In the genomic region with DNA sequence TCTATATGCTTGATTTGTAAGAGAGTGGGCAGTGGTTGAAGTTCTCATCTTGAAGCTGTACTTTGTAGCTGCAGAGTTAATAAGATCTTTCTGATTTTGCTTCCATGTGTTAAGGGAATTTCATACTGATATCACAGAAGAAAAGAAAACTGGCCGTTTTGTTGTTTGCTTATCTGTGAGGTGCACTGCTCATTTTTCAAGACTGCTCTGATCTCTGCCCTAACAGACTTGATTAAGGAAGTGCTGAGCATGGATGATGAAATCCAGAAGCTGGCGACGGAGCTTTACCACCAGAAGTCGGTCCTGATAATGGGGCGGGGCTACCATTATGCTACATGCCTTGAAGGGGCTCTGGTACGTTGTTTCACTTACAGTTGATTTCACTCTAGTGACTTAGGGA, we compare ENCODE assay signal across 23 mouse cellular contexts. TPM values are rescaled to one million over a fixed set of nuclear protein-coding genes. Genes with fewer than 3 reads are reported as not detected.
DNase-seq lines count a peak whose midpoint lies in the region; ATAC-seq lines count a peak whose summit lies in the region.
"Had no signal": no experiment of that assay in that cellular context is flagged by ENCODE, and none has a peak within 500 bp of the region (broad histone marks: within the 10 kb centered on the region; RNA-seq: fewer than 3 reads in every experiment).

No protein-coding gene starts in this region.

- no peaks in the 10 kb centered on the region for H3K9me3 ChIP-seq in heart, embryonic 12.5 days (replicated peaks)
- H3K9me3 ChIP-seq in liver, embryonic 12.5 days (replicated peaks): no peaks in the 10 kb centered on the region
- H3K9me3 ChIP-seq: forebrain, embryonic 12.5 days; neural tube, embryonic 12.5 days had no signal

- no peaks in the 10 kb centered on the region for H3K27me3 ChIP-seq in heart, embryonic 12.5 days (replicated peaks)
- no peaks in the 10 kb centered on the region for H3K27me3 ChIP-seq in liver, embryonic 12.5 days (replicated peaks)
- H3K27me3 ChIP-seq: CH12.LX; forebrain, embryonic 12.5 days; neural tube, embryonic 12.5 days; Patski had no signal

- DNase-seq in heart, adult 11 months: peak; percentile 64
- DNase-seq in c-Kit-positive CD71-positive TER-119-positive erythroid progenitor cells, embryonic 14.5 days (ENCODE audit: low spot score): peak; percentile 45
- no peak for DNase-seq in ovary, postnatal 36 days (ENCODE audit: low spot score)
- no peak for DNase-seq in heart, postnatal 14 days
- DNase-seq in kidney, adult 18-20 months: no peak
- DNase-seq: adrenal gland, postnatal 25 days; cerebellum, adult 9-11 months; embryo, embryonic 11 days; kidney, adult 9 months; kidney, postnatal 36 days; spleen, adult 18-20 months; thymus, adult 2 months had no signal

- H3K4me2 ChIP-seq in heart, embryonic 12.5 days: no peak overlapping the region
- peak overlapping the region; percentile 8; the same call in 1 of the 2 replicates for H3K4me2 ChIP-seq in liver, embryonic 12.5 days
- H3K4me2 ChIP-seq: forebrain, embryonic 12.5 days; neural tube, embryonic 12.5 days had no signal

- H3K4me3 ChIP-seq in heart, embryonic 12.5 days: no peak overlapping the region
- H3K4me3 ChIP-seq in liver, embryonic 12.5 days: no peak overlapping the region
- H3K4me3 ChIP-seq: forebrain, embryonic 12.5 days; neural tube, embryonic 12.5 days had no signal

- intact Hi-C loops in heart, postnatal 14 days (cut with DNase I): no loop called here

- no peak for ATAC-seq in heart, embryonic 12.5 days (ENCODE audit: insufficient number of reproducible peaks, low FRiP score)
- ATAC-seq in liver, embryonic 12.5 days: peak; percentile 82
- ATAC-seq in megakaryocyte progenitor cell, adult 5-6 weeks (replicated peaks; ENCODE audit: poor library complexity): peak; percentile 99
- ATAC-seq: activated CD4-positive, CD25-positive, alpha-beta regulatory T cell, adult 4 months; hindbrain, embryonic 16.5 days; Patski had no signal

- H3K27ac ChIP-seq in heart, embryonic 12.5 days (ENCODE audit: poor library complexity, severe bottlenecking): no peak overlapping the region
- H3K27ac ChIP-seq in liver, embryonic 12.5 days: no peak overlapping the region
- H3K27ac ChIP-seq: forebrain, embryonic 12.5 days; neural tube, embryonic 12.5 days had no signal

- H3K4me1 ChIP-seq in heart, embryonic 12.5 days (replicated peaks): peaks cover 6% of the 10 kb centered on the region; the same call in 1 of the 2 replicates
- peaks cover 23% of the 10 kb centered on the region for H3K4me1 ChIP-seq in liver, embryonic 12.5 days
- H3K4me1 ChIP-seq: forebrain, embryonic 12.5 days; neural tube, embryonic 12.5 days had no signal

- peaks cover 89% of the 10 kb centered on the region for H3K36me3 ChIP-seq in heart, embryonic 12.5 days
- peaks cover 80% of the 10 kb centered on the region for H3K36me3 ChIP-seq in liver, embryonic 12.5 days

- WGBS in heart, embryonic 12.5 days: 33% methylated on average over 6 of the region's 6 CpGs
- WGBS in liver, embryonic 12.5 days (ENCODE audit: insufficient replicate concordance): 12% methylated on average over 6 of the region's 6 CpGs

- no peak overlapping the region for H3K9ac ChIP-seq in heart, embryonic 12.5 days
- no peak overlapping the region for H3K9ac ChIP-seq in liver, embryonic 12.5 days
- H3K9ac ChIP-seq: forebrain, embryonic 12.5 days; neural tube, embryonic 12.5 days had no signal

RNA-seq across cellular contexts. Expression of a gene that starts 19.5 kb away (rescaled TPM):
- polyA plus RNA-seq in heart, embryonic 12.5 days (2016; fragmentation: Nextera tagmentation; extraction: Ambion mirVana): 0.10 TPM in 1 of 2 replicates, not detected in the other
- 0.08 and 0.13 TPM in 2 replicates for polyA plus RNA-seq in liver, embryonic 12.5 days (2016; fragmentation: Nextera tagmentation; extraction: Ambion mirVana)
- 0.85 TPM in 1 of 2 replicates, not detected in the other for total RNA-seq in megakaryocyte progenitor cell, adult 5-6 weeks (2015)
- total RNA-seq in megakaryocyte progenitor cell, adult 5-6 weeks (2017): 0.14 TPM in 1 of 2 replicates, not detected in the other
- total RNA-seq in heart, postnatal 14 days (2021): not detected
- total RNA-seq: layer of hippocampus, postnatal 14 days; left cerebral cortex, postnatal 14 days had no signal
- polyA plus RNA-seq: Patski had no signal

RNA-seq across cellular contexts. Expression of a gene that starts 42.4 kb away (rescaled TPM):
- polyA plus RNA-seq in heart, embryonic 12.5 days (2016; fragmentation: Nextera tagmentation; extraction: Ambion mirVana): 17.7 and 19.3 TPM in 2 replicates
- 8.7 and 9.2 TPM in 2 replicates for polyA plus RNA-seq in liver, embryonic 12.5 days (2016; fragmentation: Nextera tagmentation; extraction: Ambion mirVana)
- total RNA-seq in megakaryocyte progenitor cell, adult 5-6 weeks (2015): 22.2 and 26.3 TPM in 2 replicates
- 15.0 and 21.9 TPM in 2 replicates for total RNA-seq in megakaryocyte progenitor cell, adult 5-6 weeks (2017)
- 10 to 100 TPM; 14.2 to 15.5 TPM for total RNA-seq in heart, postnatal 14 days (2021)

Comparison
In these comparisons a context has a peak if more than half of its experiments do, and no peak if none do; other contexts are left out.
1. DNase-seq: peak in heart, adult 11 months (single experiment) and c-Kit-positive CD71-positive TER-119-positive erythroid progenitor cells, embryonic 14.5 days (single experiment); none in ovary, postnatal 36 days (single experiment), heart, postnatal 14 days (0 of 2) and kidney, adult 18-20 months (single experiment).